Mouse (Mus musculus) MN1 (cell line): ENCODE measurements around the gene Thsd4.

Experiments
- DNase-seq: peaks from one replicate; pipeline ENCODE4 v3.0.0-alpha.2; 2016; ENCODE audit warnings: low spot score

Gene Thsd4

GRCm38 (mm10) chr9:60380550-60380949, 141.3 kb downstream of the Thsd4 start:
- DNase-seq, result no peak

GRCm38 (mm10) chr9:60378235-60378634, 143.6 kb downstream of the Thsd4 start:
- no peak for DNase-seq

- no peak for DNase-seq
Observed at GRCm38 (mm10) chr9:60373161-60373737, 148.6 kb downstream of the Thsd4 start.

GRCm38 (mm10) chr9:60368516-60368915, 153.3 kb downstream of the Thsd4 start:
- no peak for DNase-seq

- DNase-seq, result no peak
Observed at GRCm38 (mm10) chr9:60367617-60368305, 154.1 kb downstream of the Thsd4 start.

- no peak for DNase-seq
Observed at GRCm38 (mm10) chr9:60364166-60364781, 157.6 kb downstream of the Thsd4 start.

- DNase-seq, result no peak
Observed at GRCm38 (mm10) chr9:60352351-60352750, 169.5 kb downstream of the Thsd4 start.

- no peak for DNase-seq
Observed at GRCm38 (mm10) chr9:60351153-60351552, 170.7 kb downstream of the Thsd4 start.

GRCm38 (mm10) chr9:60336147-60336546, 185.7 kb downstream of the Thsd4 start:
- no peak for DNase-seq

GRCm38 (mm10) chr9:60335455-60335854, 186.4 kb downstream of the Thsd4 start:
- no peak for DNase-seq

- no peak for DNase-seq
Observed at GRCm38 (mm10) chr9:60329911-60330310, 191.9 kb downstream of the Thsd4 start.

- no peak for DNase-seq
Observed at GRCm38 (mm10) chr9:60324716-60325115, 197.1 kb downstream of the Thsd4 start.

- no peak for DNase-seq
Observed at GRCm38 (mm10) chr9:60323435-60323834, 198.4 kb downstream of the Thsd4 start.

GRCm38 (mm10) chr9:60317291-60317690, 204.6 kb downstream of the Thsd4 start:
- no peak for DNase-seq

- no peak for DNase-seq
Observed at GRCm38 (mm10) chr9:60316510-60316909, 205.3 kb downstream of the Thsd4 start.

- DNase-seq, result no peak
Observed at GRCm38 (mm10) chr9:60315533-60315932, 206.3 kb downstream of the Thsd4 start.

- DNase-seq, result no peak
Observed at GRCm38 (mm10) chr9:60313661-60314060, 208.2 kb downstream of the Thsd4 start.

GRCm38 (mm10) chr9:60312670-60313069, 209.2 kb downstream of the Thsd4 start:
- no peak for DNase-seq

GRCm38 (mm10) chr9:60311594-60312128, 210.2 kb downstream of the Thsd4 start:
- DNase-seq, result no peak

- no peak for DNase-seq
Observed at GRCm38 (mm10) chr9:60310741-60311317, 211.0 kb downstream of the Thsd4 start.

GRCm38 (mm10) chr9:60309786-60310711, 211.8 kb downstream of the Thsd4 start:
- DNase-seq, result peak; percentile 25

- DNase-seq, result no peak
Observed at GRCm38 (mm10) chr9:60308182-60308581, 213.7 kb downstream of the Thsd4 start.
